Mouse (Mus musculus) heart, postnatal 0 days (tissue): Measurements from ENCODE around the gene Apba3. TPM values are rescaled to one million over a fixed set of nuclear protein-coding genes. Genes with fewer than 3 reads are reported as not detected.

ENCODE experiments used
- ATAC-seq: fragments of 200-750 bp; cut with Nextera tagmentation; 2 replicates; pipeline ENCODE4 v1.8.0; 2017; ENCODE audit warnings: low read depth, moderate number of reproducible peaks, moderate library complexity; ENCODE audit not compliant: insufficient read depth
- DNase-seq: peaks from one replicate; pipeline ENCODE4 v3.0.0-alpha.2; 2016; ENCODE audit warnings: low spot score
- H3K27ac ChIP-seq: fragments of 300-500 bp; sonication (generic); 2 replicates; pipeline ENCODE4 v1.5.1; 2014; ENCODE audit warnings: low read depth, mild to moderate bottlenecking
- H3K27me3 ChIP-seq: fragments of 300-500 bp; sonication (generic); 2 replicates; pipeline ENCODE4 v1.6.1; 2014; ENCODE audit warnings: low read length, mixed read lengths; ENCODE audit not compliant: control insufficient read depth, insufficient read depth
- H3K36me3 ChIP-seq: fragments of 300-500 bp; sonication (generic); replicated peaks from 2 replicates; pipeline ENCODE4 v1.6.1; 2014; ENCODE audit warnings: low read length, mixed read lengths; ENCODE audit not compliant: control insufficient read depth, insufficient read depth
- H3K4me1 ChIP-seq: fragments of 300-500 bp; sonication (generic); 2 replicates; pipeline ENCODE4 v1.6.1; 2014; ENCODE audit warnings: antibody characterized with exemption; ENCODE audit not compliant: control insufficient read depth, insufficient read depth
- H3K4me2 ChIP-seq: fragments of 300-500 bp; sonication (generic); 2 replicates; pipeline ENCODE4 v1.6.1; 2014; ENCODE audit warnings: low read depth, mild to moderate bottlenecking, low read length, moderate library complexity
- H3K4me3 ChIP-seq: fragments of 300-500 bp; sonication (generic); 2 replicates; pipeline ENCODE4 v1.5.1; 2014; ENCODE audit warnings: low read depth, low read length
- H3K9ac ChIP-seq: fragments of 300-500 bp; sonication (generic); replicated peaks from 2 replicates; pipeline ENCODE4 v1.6.1; 2014; ENCODE audit warnings: low read depth, low read length, mixed read lengths
- H3K9me3 ChIP-seq: fragments of 300-500 bp; sonication (generic); replicated peaks from 2 replicates; pipeline ENCODE4 v1.6.1; 2016; ENCODE audit warnings: low read length; ENCODE audit not compliant: control insufficient read depth
- CTCF ChIP-seq: IDR thresholded peaks from 2 replicates; pipeline ENCODE4 v1.5.1; 2016; ENCODE audit warnings: antibody characterized with exemption, control low read depth, low read depth
- EP300 ChIP-seq: IDR thresholded peaks from 2 replicates; pipeline ENCODE4 v1.6.1; 2016; ENCODE audit warnings: antibody characterized with exemption, low read depth
- WGBS: fragments of 180-500 bp; shearing (Covaris S2); extraction: QIAGEN DNeasy Blood & Tissue Kit; methylation state at CpG from one replicate; pipeline ENCODE4 v1.1.7; 2014; 5-methylcytosine and 5-hydroxymethylcytosine counted together
- polyA plus RNA-seq: library from polyadenylated mRNA; unstranded; fragments of >200 nt; fragmentation: Nextera tagmentation; extraction: Ambion mirVana; gene quantifications from 2 replicates; pipeline ENCODE4 v1.2.1, GENCODE M21; 2015
- total RNA-seq: library from RNA; depleted of rRNA; stranded (reverse); fragments of >200 nt; gene quantifications from 2 replicates; pipeline ENCODE4 v1.2.3, GENCODE M21; 2014; ENCODE audit warnings: low replicate concordance

The Apba3 gene
- total and polyA plus RNA-seq, 2 experiments from 2014 or later: 45.2 to 114 TPM

- no peak overlapping the region for H3K27ac ChIP-seq
- WGBS: 75% methylated on average over 9 of the region's 9 CpGs
Observed at GRCm38 (mm10) chr10:81300352-81300907, 33.7 kb downstream of the Apba3 start.

GRCm38 (mm10) chr10:81301321-81301720 lies 34.6 kb downstream of the Apba3 start:
- H3K9ac ChIP-seq: no peak overlapping the region
- H3K27ac ChIP-seq: no peak overlapping the region
- no peak for DNase-seq
- peaks cover 57% of the 10 kb centered on the region for H3K4me1 ChIP-seq
- H3K27me3 ChIP-seq: no peaks in the 10 kb centered on the region
- no peak overlapping the region for H3K4me2 ChIP-seq
- TF ChIP-seq CTCF: no peak
- no peak for TF ChIP-seq EP300
- peaks cover 8% of the 10 kb centered on the region for H3K36me3 ChIP-seq
- WGBS: 78% methylated on average over 9 of the region's 9 CpGs
- H3K9me3 ChIP-seq: no peaks in the 10 kb centered on the region
- ATAC-seq: no peak
- H3K4me3 ChIP-seq: no peak overlapping the region

More at GRCm38 (mm10) chr10:81300352-81300907, 33.7 kb downstream of the Apba3 start:
- Histone ChIP-seq H3K27me3 (no peaks in the 10 kb centered on the region), H3K9ac (no peak overlapping the region), H3K9me3 (no peaks in the 10 kb centered on the region), H3K4me3 (no peak overlapping the region), H3K36me3 (no peaks in the 10 kb centered on the region), H3K4me2 (no peak overlapping the region), H3K4me1 (peaks cover 62% of the 10 kb centered on the region)
- no peak for ATAC-seq
- TF ChIP-seq EP300: no peak
- no peak for TF ChIP-seq CTCF
- no peak for DNase-seq

- Histone ChIP-seq H3K27ac (peak overlapping the region; percentile 74), H3K9me3 (no peaks in the 10 kb centered on the region), H3K4me1 (peaks cover 55% of the 10 kb centered on the region), H3K27me3 (no peaks in the 10 kb centered on the region), H3K36me3 (peaks cover 17% of the 10 kb centered on the region), H3K4me3 (0 out of 2 replicates have a peak overlapping the region, but pooled peaks have one; percentile 4), H3K4me2 (peak overlapping the region; percentile 45), H3K9ac (peak overlapping the region; percentile 17; the same call in 1 of the 2 replicates)
- DNase-seq (no peak), ATAC-seq (no peak)
- WGBS: 57% methylated on average over 4 of the region's 4 CpGs
- TF ChIP-seq CTCF (no peak), EP300 (no peak)
Observed at GRCm38 (mm10) chr10:81302288-81302687, 35.5 kb downstream of the Apba3 start.

- H3K4me2 ChIP-seq: peak overlapping the region; percentile 45
- H3K36me3 ChIP-seq: peaks cover 22% of the 10 kb centered on the region
- ATAC-seq: peak; percentile 68
- TF ChIP-seq CTCF: no peak
- no peak; the same call in 1 of the 2 replicates for TF ChIP-seq EP300
- no peaks in the 10 kb centered on the region for H3K9me3 ChIP-seq
- H3K27me3 ChIP-seq: no peaks in the 10 kb centered on the region
- WGBS: 10% methylated on average over 14 of the region's 14 CpGs
- 0 out of 2 replicates have a peak overlapping the region, but pooled peaks have one; percentile 4 for H3K4me3 ChIP-seq
- peaks cover 50% of the 10 kb centered on the region for H3K4me1 ChIP-seq
- DNase-seq: peak; percentile 60
- H3K27ac ChIP-seq: peak overlapping the region; percentile 74
- peak overlapping the region; percentile 17; the same call in 1 of the 2 replicates for H3K9ac ChIP-seq
Observed at GRCm38 (mm10) chr10:81302781-81303218, 36.0 kb downstream of the Apba3 start.

- ATAC-seq (peak; percentile 10; the same call in 1 of the 2 replicates), DNase-seq (no peak)
- H3K9me3 ChIP-seq: no peaks in the 10 kb centered on the region
- H3K9ac ChIP-seq: peak overlapping the region; percentile 17; the same call in 1 of the 2 replicates
- peaks cover 45% of the 10 kb centered on the region for H3K4me1 ChIP-seq
- TF ChIP-seq CTCF: no peak
- H3K4me2 ChIP-seq: peak overlapping the region; percentile 45
- 41% methylated on average over 10 of the region's 10 CpGs for WGBS
- 0 out of 2 replicates have a peak overlapping the region, but pooled peaks have one; percentile 4 for H3K4me3 ChIP-seq
- peaks cover 27% of the 10 kb centered on the region for H3K36me3 ChIP-seq
- peak overlapping the region; percentile 74 for H3K27ac ChIP-seq
- H3K27me3 ChIP-seq: no peaks in the 10 kb centered on the region
Observed at GRCm38 (mm10) chr10:81303258-81303657, 36.5 kb downstream of the Apba3 start.
